Mouse (Mus musculus): Measurements from ENCODE around the gene Ksr2. TPM values are rescaled to one million over a fixed set of nuclear protein-coding genes. Genes with fewer than 3 reads are reported as not detected.
"Not testable (repeated sequence)": the region's sequence is repeated elsewhere in the genome, so short reads cannot be mapped to it uniquely, and the experiment has no call there.

Gene Ksr2
- polyA plus RNA-seq, 1 experiment from 2014 or later: 0.34 TPM

GRCm38 (mm10) chr5:117383198-117383597, 30.6 kb upstream of the Ksr2 start:
- Histone ChIP-seq H3K4me1 (peaks cover 12% of the 10 kb centered on the region), H3K27me3 (no peaks in the 10 kb centered on the region), H3K27ac (no peak overlapping the region), H3K36me3 (peaks cover 74% of the 10 kb centered on the region), H3K9me3 (no peaks in the 10 kb centered on the region), H3K4me2 (no peak overlapping the region), H3K9ac (no peak overlapping the region), H3K4me3 (no peak overlapping the region)
- WGBS: 78% methylated on average over 12 of the region's 12 CpGs
- ATAC-seq (ENCODE audit: borderline replicate concordance, extremely low read depth, low FRiP score, low TSS enrichment): no peak

- Histone ChIP-seq H3K36me3 (peaks cover 26% of the 10 kb centered on the region), H3K4me3 (peak overlapping the region; percentile 62), H3K9me3 (no peaks in the 10 kb centered on the region), H3K27ac (peak overlapping the region; percentile 81), H3K4me2 (peak overlapping the region; percentile 60), H3K27me3 (no peaks in the 10 kb centered on the region), H3K9ac (peak overlapping the region; percentile 75), H3K4me1 (peaks cover 17% of the 10 kb centered on the region)
- 3% methylated on average over 16 of the region's 16 CpGs for WGBS
- peak; percentile 53 for ATAC-seq (ENCODE audit: borderline replicate concordance, extremely low read depth, low FRiP score, low TSS enrichment)
These were observed 25.5 kb upstream of the Ksr2 start for GRCm38 (mm10) chr5:117388296-117388751.

- H3K36me3 ChIP-seq: peaks cover 23% of the 10 kb centered on the region
- H3K4me2 ChIP-seq: peak within 1 kb of the TSS; percentile 60
- H3K9ac ChIP-seq: peak within 1 kb of the TSS; percentile 75
- H3K4me3 ChIP-seq: peak within 1 kb of the TSS; percentile 62
- peaks cover 17% of the 10 kb centered on the region for H3K4me1 ChIP-seq
- no peaks in the 10 kb centered on the region for H3K27me3 ChIP-seq
- WGBS: 1% methylated on average over 44 of the region's 44 CpGs
- H3K27ac ChIP-seq: peak within 1 kb of the TSS; percentile 81
- no peaks in the 10 kb centered on the region for H3K9me3 ChIP-seq
- ATAC-seq (ENCODE audit: borderline replicate concordance, extremely low read depth, low FRiP score, low TSS enrichment): peak; percentile 97
These were observed 24.9 kb upstream of the Ksr2 start, which contains the start of gene Rfc5 for GRCm38 (mm10) chr5:117388877-117389276. Gene Rfc5 (minus strand): TSS chr5:117389047.

DNA sequence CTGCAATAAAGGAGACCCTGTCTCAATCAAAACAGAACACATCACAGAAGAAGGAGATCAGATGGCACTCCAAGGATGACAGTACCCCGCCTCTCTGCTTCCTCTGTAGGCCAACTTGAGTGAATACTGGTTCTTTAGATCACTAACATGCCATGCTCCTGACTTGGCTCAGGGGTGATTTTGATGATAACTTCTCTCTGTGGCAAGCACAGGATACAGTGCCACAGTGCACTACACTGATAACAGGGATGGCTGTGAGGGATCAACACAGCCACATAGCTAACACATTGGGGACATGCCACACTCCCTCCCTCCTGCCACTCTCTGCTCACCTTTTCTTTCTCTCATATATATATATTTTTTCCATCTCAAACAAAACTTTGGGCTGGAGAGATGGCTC, 22.9 kb upstream of the Ksr2 start:
- H3K4me2 ChIP-seq: no peak overlapping the region
- 84% methylated on average over 1 of the region's 1 CpGs for WGBS
- no peak overlapping the region for H3K27ac ChIP-seq
- no peaks in the 10 kb centered on the region for H3K9me3 ChIP-seq
- no peak for ATAC-seq (ENCODE audit: borderline replicate concordance, extremely low read depth, low FRiP score, low TSS enrichment)
- no peak overlapping the region for H3K9ac ChIP-seq
- H3K4me3 ChIP-seq: no peak overlapping the region
- H3K4me1 ChIP-seq: peaks cover 17% of the 10 kb centered on the region
- H3K27me3 ChIP-seq: no peaks in the 10 kb centered on the region
- H3K36me3 ChIP-seq: peaks cover 3% of the 10 kb centered on the region; the same call in 1 of the 2 replicates

DNA sequence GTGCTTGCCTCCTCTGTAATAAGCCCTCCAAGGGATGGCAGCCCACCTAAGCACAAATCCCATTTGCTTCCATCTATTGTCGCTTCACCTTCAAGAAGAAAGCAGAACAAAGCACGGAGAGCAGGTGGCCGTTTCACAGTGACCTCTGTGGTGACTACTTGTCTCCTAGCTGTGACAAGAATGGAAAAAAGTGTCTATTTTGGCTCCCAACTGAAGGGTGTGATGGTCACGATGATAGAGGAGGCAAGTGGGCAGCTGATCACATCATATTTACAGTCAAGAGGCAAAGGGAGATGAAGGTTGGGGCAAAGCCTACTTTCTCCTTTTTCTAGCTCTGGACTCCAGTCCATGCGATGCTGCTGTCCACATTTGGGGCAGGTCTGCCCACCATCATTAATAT, 18.0 kb upstream of the Ksr2 start:
- Histone ChIP-seq H3K27ac (no peak overlapping the region), H3K4me1 (no peaks in the 10 kb centered on the region), H3K9me3 (no peaks in the 10 kb centered on the region), H3K36me3 (no peaks in the 10 kb centered on the region), H3K27me3 (no peaks in the 10 kb centered on the region), H3K4me2 (no peak overlapping the region), H3K4me3 (no peak overlapping the region), H3K9ac (no peak overlapping the region)
- no peak for ATAC-seq (ENCODE audit: borderline replicate concordance, extremely low read depth, low FRiP score, low TSS enrichment)
- 84% methylated on average over 5 of the region's 5 CpGs for WGBS

DNA sequence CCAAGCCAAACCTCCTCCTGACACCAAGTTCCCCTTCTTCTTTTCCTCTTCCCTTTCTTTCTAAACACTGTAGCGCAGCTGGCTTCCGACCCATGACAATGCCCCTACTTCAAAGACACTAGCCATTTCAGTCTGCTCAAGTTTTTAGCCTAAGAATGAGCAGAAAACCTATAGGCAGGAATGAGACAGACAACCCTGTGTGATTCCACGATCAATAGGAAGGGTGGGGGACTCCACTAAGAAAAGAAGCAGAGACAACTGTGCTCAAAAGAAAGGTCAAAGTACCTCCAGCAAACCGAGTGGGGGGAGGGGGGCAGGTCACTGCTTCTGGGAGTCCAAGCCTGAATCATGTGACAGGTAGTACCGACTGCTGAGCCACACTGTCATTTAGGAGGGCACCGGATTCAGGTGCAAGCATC, 17.2 kb upstream of the Ksr2 start:
- no peak overlapping the region for H3K4me2 ChIP-seq
- no peaks in the 10 kb centered on the region for H3K4me1 ChIP-seq
- H3K36me3 ChIP-seq: no peaks in the 10 kb centered on the region
- no peaks in the 10 kb centered on the region for H3K9me3 ChIP-seq
- H3K27ac ChIP-seq: no peak overlapping the region
- no peak overlapping the region for H3K4me3 ChIP-seq
- no peak for ATAC-seq (ENCODE audit: borderline replicate concordance, extremely low read depth, low FRiP score, low TSS enrichment)
- WGBS: 73% methylated on average over 6 of the region's 6 CpGs
- H3K9ac ChIP-seq: no peak overlapping the region
- no peaks in the 10 kb centered on the region for H3K27me3 ChIP-seq

- H3K9me3 ChIP-seq: no peaks in the 10 kb centered on the region
- H3K4me2 ChIP-seq: no peak overlapping the region
- H3K4me3 ChIP-seq: no peak overlapping the region
- no peak overlapping the region for H3K27ac ChIP-seq
- no peak overlapping the region for H3K9ac ChIP-seq
- 76% methylated on average over 6 of the region's 6 CpGs for WGBS
- no peaks in the 10 kb centered on the region for H3K4me1 ChIP-seq
- no peaks in the 10 kb centered on the region for H3K36me3 ChIP-seq
- ATAC-seq (ENCODE audit: borderline replicate concordance, extremely low read depth, low FRiP score, low TSS enrichment): no peak
- H3K27me3 ChIP-seq: no peaks in the 10 kb centered on the region
These were observed 16.4 kb upstream of the Ksr2 start for GRCm38 (mm10) chr5:117397371-117397770.

DNA sequence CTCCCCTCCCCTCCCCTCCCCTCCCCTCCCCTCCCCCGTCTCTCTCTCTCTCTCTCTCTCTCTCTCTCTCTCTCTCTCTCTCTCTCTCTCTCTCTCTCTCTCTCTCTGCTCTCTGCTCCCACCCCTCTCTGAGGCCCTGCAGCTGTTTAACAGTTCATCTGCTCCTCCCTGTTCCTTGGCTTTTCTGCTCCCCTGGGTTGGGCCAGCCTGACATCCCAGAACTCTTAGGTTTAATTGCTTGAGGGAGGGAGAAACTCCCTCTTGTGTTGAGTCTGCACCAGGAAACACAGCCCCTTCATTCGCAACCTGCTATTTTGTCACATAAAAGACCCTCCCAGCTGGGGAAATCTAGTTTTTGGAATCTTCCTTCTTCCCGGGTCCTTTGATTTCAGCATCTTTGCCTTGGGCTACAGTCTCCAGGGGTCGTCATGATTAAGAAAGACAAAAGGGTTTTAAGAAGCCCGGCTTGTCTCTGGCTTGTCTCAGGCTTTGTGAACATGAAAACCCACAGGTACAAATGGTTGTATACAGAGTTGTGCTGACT, 15.7 kb upstream of the Ksr2 start:
- H3K9ac ChIP-seq: no peak overlapping the region
- H3K4me1 ChIP-seq: no peaks in the 10 kb centered on the region
- H3K27ac ChIP-seq: no peak overlapping the region
- WGBS: 46% methylated on average over 4 of the region's 5 CpGs
- H3K27me3 ChIP-seq: no peaks in the 10 kb centered on the region
- no peak overlapping the region for H3K4me2 ChIP-seq
- no peaks in the 10 kb centered on the region for H3K9me3 ChIP-seq
- no peaks in the 10 kb centered on the region for H3K36me3 ChIP-seq
- H3K4me3 ChIP-seq: no peak overlapping the region
- no peak for ATAC-seq (ENCODE audit: borderline replicate concordance, extremely low read depth, low FRiP score, low TSS enrichment)

- H3K36me3 ChIP-seq: no peaks in the 10 kb centered on the region
- H3K9me3 ChIP-seq: no peaks in the 10 kb centered on the region
- no peaks in the 10 kb centered on the region for H3K27me3 ChIP-seq
- H3K4me1 ChIP-seq: no peaks in the 10 kb centered on the region
- H3K27ac ChIP-seq: no peak overlapping the region
- no peak overlapping the region for H3K4me2 ChIP-seq
- no peak overlapping the region for H3K9ac ChIP-seq
- H3K4me3 ChIP-seq: no peak overlapping the region
- no peak for ATAC-seq (ENCODE audit: borderline replicate concordance, extremely low read depth, low FRiP score, low TSS enrichment)
- WGBS: 71% methylated on average over 9 of the region's 9 CpGs
These were observed 14.5 kb upstream of the Ksr2 start for GRCm38 (mm10) chr5:117399281-117399680.

GRCm38 (mm10) chr5:117403609-117404008, 10.2 kb upstream of the Ksr2 start:
- H3K4me3 ChIP-seq: no peak overlapping the region
- no peaks in the 10 kb centered on the region for H3K27me3 ChIP-seq
- no peak overlapping the region for H3K4me2 ChIP-seq
- no peak overlapping the region for H3K27ac ChIP-seq
- 82% methylated on average over 8 of the region's 8 CpGs for whole genome bisulfite sequencing
- H3K9me3 ChIP-seq: no peaks in the 10 kb centered on the region
- H3K36me3 ChIP-seq: no peaks in the 10 kb centered on the region
- H3K4me1 ChIP-seq: no peaks in the 10 kb centered on the region
- ATAC-seq (ENCODE audit: borderline replicate concordance, extremely low read depth, low FRiP score, low TSS enrichment): no peak
- H3K9ac ChIP-seq: no peak overlapping the region

DNA sequence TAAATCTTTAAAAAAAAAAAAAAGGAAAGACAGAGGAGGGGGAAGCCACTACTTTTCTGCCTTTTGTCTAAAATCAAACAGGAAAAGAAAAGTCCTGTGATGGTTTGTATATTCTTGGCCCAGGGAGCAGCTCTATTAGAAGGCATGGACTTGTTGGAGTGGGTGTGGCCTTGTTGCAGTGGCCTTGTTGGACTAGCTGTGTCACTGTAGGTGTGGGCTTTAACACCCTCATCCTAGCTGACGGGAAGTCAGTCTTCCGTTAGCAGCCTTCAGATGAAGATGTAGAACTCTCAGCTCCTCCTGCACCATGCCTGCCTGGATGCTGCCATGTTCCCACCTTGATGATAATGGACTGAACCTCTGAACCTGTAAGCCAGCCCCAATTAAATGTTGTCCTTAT, 9.1 kb upstream of the Ksr2 start:
- H3K4me2 ChIP-seq; H3K27ac ChIP-seq; H3K9ac ChIP-seq; H3K27me3 ChIP-seq; H3K4me1 ChIP-seq; H3K4me3 ChIP-seq; H3K9me3 ChIP-seq; H3K36me3 ChIP-seq; ATAC-seq (ENCODE audit: borderline replicate concordance, extremely low read depth, low FRiP score, low TSS enrichment): not testable (repeated sequence)
- 76% methylated on average over 2 of the region's 2 CpGs for WGBS

DNA sequence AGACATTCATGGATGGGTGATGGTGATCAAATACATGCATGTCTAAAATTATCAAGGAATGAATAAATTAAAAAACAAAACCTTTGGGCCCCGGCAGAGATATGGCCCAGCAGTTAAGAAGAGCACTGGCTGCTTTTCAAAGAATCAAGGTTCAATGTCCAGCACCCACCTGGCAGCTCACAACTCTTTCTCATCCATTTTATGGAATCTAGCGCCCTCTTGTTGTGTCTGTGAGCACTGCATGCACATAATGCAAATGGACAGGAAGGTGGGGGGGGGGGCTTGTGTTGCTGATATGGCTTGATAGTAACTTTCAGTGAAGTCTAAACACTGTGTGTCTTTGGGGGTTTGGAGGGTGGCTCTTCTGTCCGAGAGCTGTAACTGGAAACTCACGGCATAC, 5.6 kb upstream of the Ksr2 start:
- Histone ChIP-seq H3K9me3 (no peaks in the 10 kb centered on the region), H3K4me1 (no peaks in the 10 kb centered on the region), H3K27ac (no peak overlapping the region), H3K9ac (no peak overlapping the region), H3K27me3 (peaks cover 15% of the 10 kb centered on the region), H3K36me3 (no peaks in the 10 kb centered on the region), H3K4me3 (no peak overlapping the region), H3K4me2 (no peak overlapping the region)
- 51% methylated on average over 4 of the region's 4 CpGs for WGBS
- ATAC-seq (ENCODE audit: borderline replicate concordance, extremely low read depth, low FRiP score, low TSS enrichment): no peak

GRCm38 (mm10) chr5:117409369-117409768, 4.4 kb upstream of the Ksr2 start:
- H3K36me3 ChIP-seq: no peaks in the 10 kb centered on the region
- 43% methylated on average over 6 of the region's 6 CpGs for WGBS
- H3K9ac ChIP-seq: no peak overlapping the region
- no peak for ATAC-seq (ENCODE audit: borderline replicate concordance, extremely low read depth, low FRiP score, low TSS enrichment)
- peaks cover 27% of the 10 kb centered on the region for H3K27me3 ChIP-seq
- no peak overlapping the region for H3K27ac ChIP-seq
- H3K9me3 ChIP-seq: no peaks in the 10 kb centered on the region
- peaks cover 4% of the 10 kb centered on the region for H3K4me1 ChIP-seq
- H3K4me3 ChIP-seq: no peak overlapping the region
- H3K4me2 ChIP-seq: no peak overlapping the region
